Mouse (Mus musculus): ENCODE data around the gene Cwc22.

- no peak for TF ChIP-seq CTCF (IDR thresholded peaks at IDR 0.05; ENCODE audit: control insufficient read depth, insufficient read depth, insufficient read length)
- no peak for TF ChIP-seq MAX (IDR thresholded peaks at IDR 0.05)
- no peak for TF ChIP-seq USF1 (IDR thresholded peaks at IDR 0.05; ENCODE audit: low read depth)
- TF ChIP-seq MYOD1 (IDR thresholded peaks at IDR 0.05; ENCODE audit: control insufficient read depth, insufficient read length, low read depth), result no peak
- no peak for TF ChIP-seq MYOG (IDR thresholded peaks at IDR 0.05; ENCODE audit: control insufficient read depth, extremely low read depth, insufficient read length)
Observed at GRCm38 (mm10) chr2:77975606-77976005, 29.4 kb upstream of the Cwc22 start.

All from C2C12 (cell line).